Mouse (Mus musculus) erythroid progenitor cell, adult 5-6 weeks (primary cell): Measurements from ENCODE around the gene Raet1e. TPM values are rescaled to one million over a fixed set of nuclear protein-coding genes. Genes with fewer than 3 reads are reported as not detected.
"Not testable (repeated sequence)": the region's sequence is repeated elsewhere in the genome, so short reads cannot be mapped to it uniquely, and the experiment has no call there.

ENCODE experiments used
- ATAC-seq: replicated peaks from 2 replicates; pipeline ENCODE4 v1.8.0; 2016; ENCODE audit warnings: moderate number of reproducible peaks, mild to moderate bottlenecking, moderate TSS enrichment, inconsistent platforms; ENCODE audit not compliant: poor library complexity, low FRiP score, severe bottlenecking
- total RNA-seq, 2 experiments: library from RNA; stranded (forward) in 1 of 2; stranded (reverse) in 1 of 2; fragments of 150-400 nt in 1 of 2; fragments of 186-747, 209-891 nt in 1 of 2; gene quantifications; 2 replicates each; pipeline versions ENCODE4 v1.2.3 to v1.2.4; 2015 to 2017; ENCODE audit warnings: low replicate concordance in 2 of 2

Gene Raet1e
- total RNA-seq, 2 experiments from 2014 or later = not detected

DNA sequence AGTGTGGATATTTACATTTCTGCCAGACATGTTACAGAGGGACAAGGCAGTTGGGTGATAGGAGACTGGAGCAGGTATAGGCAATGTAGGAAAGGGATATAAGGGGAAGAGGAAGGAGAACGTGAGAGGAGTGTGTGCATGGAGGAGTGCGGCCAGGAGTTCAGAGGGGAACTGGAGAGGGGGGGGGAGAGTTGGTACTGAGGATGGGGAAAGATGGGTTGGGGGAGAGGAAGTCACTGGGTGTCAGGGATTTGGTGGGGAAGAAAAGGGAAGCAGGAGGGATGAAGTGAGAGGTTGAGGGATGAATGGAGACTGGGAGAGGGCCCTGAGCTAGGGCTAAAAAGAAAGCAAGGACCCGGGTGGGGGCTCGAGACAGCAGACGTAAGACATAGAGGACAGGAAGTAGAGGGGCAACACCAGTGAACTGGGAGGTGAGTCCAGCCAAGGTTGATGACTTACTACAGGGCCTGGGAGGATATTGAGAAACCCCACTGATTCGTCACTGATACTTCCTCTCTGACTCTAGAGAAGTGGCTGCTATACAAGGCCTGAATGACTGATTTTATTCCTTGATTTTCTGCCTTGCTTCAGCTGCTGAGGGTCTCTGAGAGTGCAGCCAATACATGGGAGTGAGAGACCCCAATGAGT lies 195.3 kb downstream of the Raet1e start:
- not testable (repeated sequence) for ATAC-seq

DNA sequence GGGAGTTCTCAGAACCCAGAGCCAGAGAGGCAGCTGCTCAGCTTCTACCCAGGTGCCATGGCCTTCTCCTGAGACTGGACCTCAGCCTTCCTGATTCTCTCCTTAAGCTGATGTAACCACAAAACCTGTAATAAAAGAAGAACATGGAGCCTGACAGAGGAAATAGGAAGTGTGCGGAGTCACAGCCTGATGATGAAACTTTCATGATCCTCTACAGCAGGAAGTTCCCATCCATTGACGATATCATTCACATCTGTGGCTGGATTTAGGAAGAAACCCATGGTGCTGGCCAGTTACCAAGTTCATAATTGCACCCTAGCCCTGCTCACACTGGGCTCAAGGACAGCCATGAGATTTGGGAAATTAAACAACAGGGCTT lies 195.8 kb downstream of the Raet1e start:
- not testable (repeated sequence) for ATAC-seq

DNA sequence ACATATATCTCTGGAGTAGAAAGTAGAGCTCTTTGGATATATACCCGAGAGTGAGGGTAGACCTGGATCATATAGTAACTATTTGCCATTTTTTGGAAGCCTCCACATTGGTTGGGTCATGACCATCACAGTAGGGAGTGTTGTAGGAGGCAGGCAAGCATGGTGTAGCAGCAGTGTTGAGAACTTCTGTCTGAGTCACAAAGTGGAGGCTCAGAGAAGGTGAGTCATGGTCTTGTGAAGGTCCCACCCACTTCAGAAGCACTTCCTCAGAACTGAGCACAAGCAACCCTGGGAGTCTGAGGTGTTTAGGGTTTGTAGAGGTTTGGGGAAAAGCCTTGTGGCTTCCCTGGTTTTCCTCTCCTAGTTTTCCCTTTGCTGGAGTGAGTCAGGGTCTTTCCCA lies 199.0 kb downstream of the Raet1e start:
- ATAC-seq = not testable (repeated sequence)

DNA sequence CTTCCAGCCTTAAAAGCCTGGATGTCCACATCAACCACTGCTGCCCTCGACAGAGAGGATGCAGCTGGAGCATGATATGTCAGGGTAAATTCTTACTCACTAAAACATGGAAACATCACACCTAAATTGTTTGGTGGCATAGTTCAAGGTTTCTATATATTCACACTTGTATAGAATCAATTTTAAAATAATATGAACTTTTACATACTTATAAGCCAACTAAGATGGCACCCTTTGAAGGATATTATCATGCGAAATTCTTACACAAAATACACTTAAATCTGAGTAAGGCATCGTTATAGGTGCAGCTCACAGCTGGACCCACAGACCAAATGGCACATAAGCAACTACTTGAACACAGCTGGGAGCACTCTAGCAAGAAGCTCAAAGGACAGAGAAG lies 201.9 kb downstream of the Raet1e start, which contains the start of gene Raet1d:
Gene Raet1d, plus strand, starts transcription at position 301 of the 400 bp plus-strand sequence.
- not testable (repeated sequence) for ATAC-seq

DNA sequence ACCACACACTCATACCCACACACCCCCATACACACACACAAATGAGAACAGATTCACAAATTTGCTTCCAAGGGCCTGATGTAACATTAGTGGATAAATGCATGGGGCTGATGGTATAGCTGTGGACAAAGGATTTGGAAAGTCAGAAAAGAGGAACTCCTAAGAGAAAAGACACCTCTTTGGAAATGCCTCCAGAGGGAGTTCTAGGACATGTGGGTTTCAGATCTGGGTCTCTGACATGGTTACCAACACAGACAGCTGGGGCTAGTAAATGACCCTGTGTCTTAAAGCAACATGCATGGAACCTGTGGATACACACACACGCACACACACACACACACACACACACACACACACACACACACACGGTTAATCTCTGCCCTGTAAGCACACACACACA lies 202.6 kb downstream of the Raet1e start:
- ATAC-seq = not testable (repeated sequence)

DNA sequence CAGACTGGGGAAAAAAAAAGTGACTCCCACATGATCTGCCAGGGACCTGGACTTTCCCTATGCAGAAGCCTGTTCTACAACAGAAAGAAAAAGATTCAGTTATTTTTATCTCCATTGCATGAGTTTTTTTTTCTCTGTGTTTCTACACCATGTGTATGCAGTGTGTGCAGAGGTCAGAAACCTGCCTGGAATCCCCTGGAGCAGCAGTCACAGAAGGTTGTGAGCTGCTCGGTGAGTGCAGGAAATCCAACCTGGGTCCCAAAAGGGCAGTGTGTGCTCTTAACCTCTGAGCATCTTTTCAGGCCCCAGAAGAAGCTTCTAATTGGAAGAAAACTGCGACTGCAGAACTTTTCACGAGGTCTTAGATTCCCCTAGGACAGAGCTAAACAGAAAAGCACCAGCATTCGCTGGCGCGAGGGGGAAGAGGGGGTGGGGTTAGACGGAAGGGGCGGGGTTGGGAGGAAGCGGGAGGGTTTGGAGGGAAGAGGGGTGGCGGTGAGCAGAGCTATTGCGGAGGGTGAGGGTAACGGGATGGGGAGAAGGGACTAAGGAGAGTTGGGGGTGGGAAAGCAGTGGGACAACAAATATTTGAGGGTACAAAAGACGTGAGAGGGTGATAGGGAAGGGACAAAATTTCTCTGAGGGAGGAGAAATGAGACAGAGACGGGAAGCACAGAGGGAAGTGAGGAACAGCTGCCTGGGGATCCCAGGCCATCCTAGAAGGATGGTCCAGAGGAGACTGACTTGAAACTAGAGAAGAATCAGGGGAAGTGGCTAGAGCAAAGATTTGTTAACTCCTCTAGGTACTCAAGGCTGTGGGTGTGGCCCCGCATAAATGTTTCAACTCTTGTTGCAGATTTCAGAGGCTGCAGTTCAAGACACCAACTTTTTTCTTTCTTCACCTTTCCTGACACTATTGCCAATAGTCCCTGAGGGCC lies 203.3 kb downstream of the Raet1e start:
- ATAC-seq = not testable (repeated sequence)

DNA sequence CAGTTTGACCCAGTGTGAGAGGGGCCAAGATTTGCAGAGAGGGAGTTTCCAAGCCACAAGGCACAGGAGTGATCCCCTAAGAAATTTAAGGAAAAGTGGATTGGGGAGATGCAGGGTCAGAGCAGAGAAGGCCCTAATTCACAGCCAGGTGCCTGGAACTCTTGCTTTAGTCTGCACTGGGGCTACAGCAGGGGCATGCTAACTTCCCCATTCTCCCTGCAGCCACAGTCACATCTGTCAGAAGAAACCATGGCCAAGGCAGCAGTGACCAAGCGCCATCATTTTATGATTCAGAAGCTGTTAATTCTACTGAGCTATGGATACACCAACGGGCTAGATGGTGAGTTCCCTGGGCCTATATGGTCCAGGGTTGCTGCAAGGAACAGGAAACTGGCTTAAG lies 204.1 kb downstream of the Raet1e start:
- not testable (repeated sequence) for ATAC-seq

DNA sequence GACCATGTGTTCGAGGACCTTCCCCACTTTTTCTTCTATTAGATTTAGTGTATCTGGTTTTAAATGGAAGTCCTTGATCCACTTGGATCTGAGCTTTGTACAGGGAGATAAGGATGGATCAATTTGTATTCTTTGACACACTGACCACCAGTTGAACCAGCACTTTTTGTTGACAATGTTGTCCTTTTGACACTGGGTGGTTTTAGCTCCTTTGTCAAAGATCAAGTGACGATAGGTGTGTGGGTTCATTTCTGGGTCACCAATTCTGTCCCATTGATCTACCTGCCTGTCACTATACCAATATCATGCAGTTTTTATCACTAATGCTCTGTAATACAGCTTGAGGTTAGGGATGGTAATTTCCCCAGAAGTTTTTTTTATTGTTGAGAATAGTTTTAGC lies 206.5 kb downstream of the Raet1e start:
- not testable (repeated sequence) for ATAC-seq

DNA sequence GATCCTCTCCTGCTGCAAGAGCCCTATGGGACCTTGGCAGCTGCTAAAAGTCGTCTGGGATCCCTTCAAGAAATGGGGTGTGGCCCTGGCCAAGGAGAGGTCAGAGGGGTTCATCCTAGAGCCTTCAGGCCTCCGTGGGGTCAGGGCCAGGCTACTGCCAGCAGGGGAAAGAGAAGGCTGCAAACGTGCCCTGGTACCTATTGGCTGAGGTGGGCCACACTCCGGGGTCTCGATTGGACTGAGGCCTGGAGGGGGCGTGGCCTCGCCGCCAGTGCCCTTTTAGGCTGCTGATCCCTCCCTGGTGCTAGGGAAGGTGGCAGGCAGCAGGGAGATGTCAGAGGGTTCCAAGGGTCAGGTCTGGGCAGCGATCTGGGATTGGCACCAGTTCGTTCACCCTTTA lies 222.9 kb downstream of the Raet1e start:
- not testable (repeated sequence) for ATAC-seq

DNA sequence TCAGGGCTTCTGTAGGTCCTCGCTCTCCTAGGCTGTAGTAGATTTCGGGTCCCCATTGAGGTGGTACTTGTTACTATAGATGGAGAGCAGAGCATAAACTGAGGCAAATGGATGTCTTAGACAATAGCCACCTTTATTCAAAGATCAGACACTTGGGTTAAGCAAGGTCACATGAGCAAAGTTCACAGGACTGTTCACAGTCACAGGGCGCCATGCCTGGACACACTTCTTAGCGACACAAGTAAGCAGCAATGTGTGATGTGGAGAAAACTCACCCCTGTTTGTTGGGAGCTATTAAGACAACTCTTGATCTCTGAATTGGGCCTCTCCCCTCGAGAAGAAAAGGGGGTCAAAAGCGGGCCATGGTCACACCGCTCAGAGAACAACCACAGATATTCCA lies 231.8 kb downstream of the Raet1e start:
- ATAC-seq = not testable (repeated sequence)

DNA sequence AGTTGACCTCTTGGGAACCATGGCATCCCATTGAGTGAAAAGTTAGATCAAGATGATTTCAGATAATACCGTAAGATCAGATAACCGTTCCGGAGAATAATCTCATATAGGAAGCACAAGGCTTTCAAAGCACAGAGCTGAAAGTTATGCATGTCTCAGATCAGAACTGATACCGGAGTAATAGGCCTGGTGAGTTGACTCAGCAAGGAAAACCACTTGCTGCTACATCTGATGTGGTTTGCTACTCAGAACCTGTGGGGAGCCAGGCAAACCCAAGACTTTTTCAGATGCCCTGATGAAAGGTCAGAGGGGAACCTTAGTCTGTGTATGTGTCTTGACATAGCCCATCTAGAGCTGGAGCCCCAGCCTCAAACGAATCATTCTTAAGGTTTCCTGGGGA lies 233.2 kb downstream of the Raet1e start:
- not testable (repeated sequence) for ATAC-seq

DNA sequence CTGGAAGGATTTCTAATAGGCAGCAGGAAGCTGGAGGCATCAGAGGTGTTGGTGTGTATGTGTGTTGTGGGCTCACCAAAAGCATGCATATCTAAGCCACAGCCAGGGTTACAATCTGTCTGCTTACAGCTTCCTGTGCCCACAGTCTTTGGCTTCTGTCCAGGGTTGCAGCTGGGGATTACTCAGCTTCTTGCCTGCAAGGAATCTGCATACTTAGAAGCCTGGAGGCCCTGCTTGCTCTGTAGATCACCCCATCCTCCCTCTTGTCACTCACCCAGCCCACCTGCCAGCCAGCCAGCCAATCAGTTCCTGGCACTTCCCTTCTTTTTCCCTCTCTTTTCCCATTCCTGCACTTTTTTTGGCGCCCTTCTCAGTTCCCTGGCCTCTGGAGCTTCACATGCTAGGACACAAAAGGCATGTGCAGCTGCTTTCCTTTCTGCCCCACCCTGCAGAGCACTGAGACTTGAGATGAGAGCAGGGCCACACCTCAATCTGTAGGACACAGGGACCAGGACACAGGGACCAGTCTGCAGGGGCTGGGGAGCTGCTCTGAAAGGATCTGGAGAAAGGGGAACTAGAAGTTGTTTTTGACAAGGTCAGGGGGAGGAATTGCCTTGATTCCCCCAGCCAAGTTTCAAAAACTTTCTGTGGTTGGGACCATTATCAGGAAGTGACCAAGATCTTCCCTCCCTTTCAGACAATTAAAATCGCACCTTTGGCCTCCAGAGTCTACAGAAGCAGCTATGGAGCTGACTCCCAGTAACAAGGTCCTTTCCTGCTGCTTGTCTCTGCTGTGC lies 234.9 kb downstream of the Raet1e start:
- ATAC-seq = not testable (repeated sequence)

DNA sequence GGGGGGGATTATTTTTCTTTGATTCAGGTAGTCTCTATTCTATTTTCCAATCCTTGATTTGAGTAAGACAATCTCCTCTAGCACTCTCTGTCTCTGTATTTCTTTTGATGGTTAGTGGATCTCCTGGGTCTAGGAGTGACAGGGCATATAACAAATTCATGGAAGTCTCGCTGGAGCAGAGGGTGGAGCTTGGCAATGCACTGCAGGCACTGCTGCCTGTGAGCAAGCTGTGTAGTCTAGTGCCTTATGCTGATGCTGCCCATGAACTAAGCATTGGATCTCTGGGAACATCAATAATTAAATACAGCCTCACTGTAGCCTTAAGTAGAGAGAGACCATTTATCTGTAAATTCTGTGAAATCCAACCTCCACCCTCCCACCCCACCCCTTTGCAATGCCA lies 238.3 kb downstream of the Raet1e start:
- not testable (repeated sequence) for ATAC-seq

DNA sequence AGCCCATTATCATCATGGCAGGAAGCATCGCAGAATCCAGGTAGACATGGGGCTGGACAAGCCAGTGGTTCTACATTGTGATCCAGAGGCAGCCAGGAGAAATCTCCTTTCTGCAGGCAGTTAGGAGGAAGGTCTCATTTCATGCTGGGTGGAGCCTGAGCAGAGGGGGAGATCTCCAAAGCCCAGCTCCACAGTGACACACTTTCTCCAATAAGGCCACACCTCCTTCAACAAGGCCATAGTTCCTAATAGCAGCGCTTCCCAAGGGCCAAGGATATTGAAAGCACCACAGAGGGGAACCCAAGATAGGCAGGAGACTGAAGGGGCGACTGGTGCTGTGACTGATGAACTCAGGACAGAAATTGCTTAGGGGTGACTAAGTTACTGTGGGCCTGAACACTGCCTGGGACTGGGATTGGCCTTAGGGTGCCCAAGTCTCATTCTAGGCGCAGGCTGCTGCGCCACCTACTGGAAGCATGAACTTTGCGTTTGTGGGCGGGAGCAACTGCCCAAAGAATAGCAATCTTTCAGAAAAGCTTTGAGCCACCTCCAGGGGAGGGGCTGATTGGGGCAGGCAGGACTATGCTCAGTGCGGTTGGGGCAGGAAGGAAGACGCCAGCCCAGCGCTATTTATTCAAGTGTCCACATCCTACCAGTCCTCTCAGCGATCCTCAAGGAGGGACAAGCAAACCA lies 244.0 kb downstream of the Raet1e start:
- not testable (repeated sequence) for ATAC-seq

DNA sequence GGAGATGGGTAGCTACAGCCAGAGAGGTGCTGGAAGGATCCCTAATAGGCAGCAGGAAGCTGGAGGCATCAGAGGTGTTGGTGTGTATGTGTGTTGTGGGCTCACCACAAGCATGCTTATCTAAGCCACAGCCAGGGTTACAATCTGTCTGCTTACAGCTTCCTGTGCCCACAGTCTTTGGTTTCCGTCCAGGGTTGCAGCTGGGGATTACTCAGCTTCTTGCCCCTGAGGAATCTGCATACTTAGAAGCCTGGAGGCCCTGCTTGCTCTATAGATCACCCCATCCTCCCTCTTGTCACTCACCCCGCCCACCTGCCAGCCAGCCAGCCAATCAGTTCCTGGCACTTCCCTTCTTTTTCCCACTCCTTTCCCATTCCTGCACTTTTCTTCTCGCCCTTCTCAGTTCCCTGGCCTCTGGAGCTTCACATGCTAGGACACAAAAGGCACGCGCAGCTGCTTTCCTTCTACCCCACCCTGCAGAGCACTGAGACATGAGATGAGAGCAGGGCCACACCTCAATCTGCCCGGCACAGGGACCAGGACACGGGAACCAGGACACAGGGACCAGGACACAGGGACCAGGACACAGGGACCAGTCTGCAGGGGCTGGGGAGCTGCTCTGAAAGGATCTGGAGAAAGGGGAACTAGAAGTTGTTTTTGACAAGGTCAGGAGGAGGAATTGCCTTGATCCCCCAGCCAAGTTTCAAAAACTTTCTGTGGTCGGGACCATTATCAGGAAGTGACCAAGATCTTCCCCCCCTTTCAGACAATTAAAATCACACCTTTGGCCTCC lies 255.5 kb downstream of the Raet1e start:
- not testable (repeated sequence) for ATAC-seq
